Mouse (Mus musculus) stomach, embryonic 16.5 days (tissue): ENCODE data around the gene Wdr72. TPM values are rescaled to one million over a fixed set of nuclear protein-coding genes. Genes with fewer than 3 reads are reported as not detected.

Source experiments
- ATAC-seq: fragments of 200-750 bp; cut with Nextera tagmentation; 2 replicates; pipeline ENCODE4 v1.8.0; 2017; ENCODE audit warnings: moderate number of reproducible peaks, moderate TSS enrichment; ENCODE audit not compliant: insufficient read depth, low FRiP score
- H3K27ac ChIP-seq: fragments of 300-500 bp; sonication (generic); 2 replicates; pipeline ENCODE4 v1.5.1; 2014; ENCODE audit warnings: low read length
- H3K27me3 ChIP-seq: fragments of 300-500 bp; sonication (generic); 2 replicates; pipeline ENCODE4 v1.6.1; 2014; ENCODE audit warnings: low read length, control low read depth, mixed read lengths; ENCODE audit not compliant: control insufficient read depth, insufficient read depth
- H3K36me3 ChIP-seq: fragments of 300-500 bp; sonication (generic); 2 replicates; pipeline ENCODE4 v1.6.1; 2014; ENCODE audit warnings: low read length; ENCODE audit not compliant: control insufficient read depth, insufficient read depth
- H3K4me1 ChIP-seq: fragments of 300-500 bp; sonication (generic); 2 replicates; pipeline ENCODE4 v1.6.1; 2014; ENCODE audit warnings: low read length, control low read depth, mixed read lengths; ENCODE audit not compliant: control insufficient read depth, insufficient read depth
- H3K4me2 ChIP-seq: fragments of 300-500 bp; sonication (generic); 2 replicates; pipeline ENCODE4 v1.6.1; 2014; ENCODE audit warnings: low read depth, low read length, mixed read lengths
- H3K4me3 ChIP-seq: fragments of 300-500 bp; sonication (generic); replicated peaks from 2 replicates; pipeline ENCODE4 v1.5.1; 2014; ENCODE audit warnings: mild to moderate bottlenecking, low read length
- H3K9ac ChIP-seq: fragments of 300-500 bp; sonication (generic); 2 replicates; pipeline ENCODE4 v1.6.1; 2014; ENCODE audit warnings: low read length
- H3K9me3 ChIP-seq: fragments of 300-500 bp; sonication (generic); replicated peaks from 2 replicates; pipeline ENCODE4 v1.6.1; 2016; ENCODE audit warnings: low read length, control low read depth; ENCODE audit not compliant: control insufficient read depth
- WGBS: fragments of 180-500 bp; shearing (Covaris S2); extraction: QIAGEN DNeasy Blood & Tissue Kit; methylation state at CpG from one replicate; pipeline ENCODE4 v1.1.7; 2014; 5-methylcytosine and 5-hydroxymethylcytosine counted together
- polyA plus RNA-seq: library from polyadenylated mRNA; unstranded; fragments of >200 nt; fragmentation: Nextera tagmentation; extraction: Ambion mirVana; gene quantifications from 2 replicates; pipeline ENCODE4 v1.2.1, GENCODE M21; 2015

Gene Wdr72
- polyA plus RNA-seq, 1 experiment from 2014 or later = 2.1 TPM

GRCm38 (mm10) chr9:74186748-74187400, 76.7 kb downstream of the Wdr72 start:
- 0 out of 2 replicates have a peak overlapping the region, but pooled peaks have one; percentile 1 for H3K4me3 ChIP-seq
- H3K27me3 ChIP-seq = no peaks in the 10 kb centered on the region
- H3K9me3 ChIP-seq = no peaks in the 10 kb centered on the region
- 33% methylated on average over 16 of the region's 16 CpGs for WGBS
- H3K36me3 ChIP-seq = no peaks in the 10 kb centered on the region
- H3K4me2 ChIP-seq = peak overlapping the region; percentile 38
- H3K4me1 ChIP-seq = 0 out of 2 replicates have a peak, but pooled peaks cover 4% of the 10 kb centered on the region
- ATAC-seq = no peak
- no peak overlapping the region for H3K9ac ChIP-seq
- H3K27ac ChIP-seq = peak overlapping the region; percentile 45; the same call in 1 of the 2 replicates

GRCm38 (mm10) chr9:74187401-74188029, 77.4 kb downstream of the Wdr72 start:
- Histone ChIP-seq H3K4me3 (no peak overlapping the region), H3K4me2 (peak overlapping the region; percentile 38), H3K9me3 (no peaks in the 10 kb centered on the region), H3K27me3 (no peaks in the 10 kb centered on the region), H3K4me1 (0 out of 2 replicates have a peak, but pooled peaks cover 4% of the 10 kb centered on the region), H3K27ac (0 out of 2 replicates have a peak overlapping the region, but pooled peaks have one; percentile 45), H3K36me3 (no peaks in the 10 kb centered on the region), H3K9ac (no peak overlapping the region)
- WGBS = 47% methylated on average over 8 of the region's 8 CpGs
- ATAC-seq = no peak

DNA sequence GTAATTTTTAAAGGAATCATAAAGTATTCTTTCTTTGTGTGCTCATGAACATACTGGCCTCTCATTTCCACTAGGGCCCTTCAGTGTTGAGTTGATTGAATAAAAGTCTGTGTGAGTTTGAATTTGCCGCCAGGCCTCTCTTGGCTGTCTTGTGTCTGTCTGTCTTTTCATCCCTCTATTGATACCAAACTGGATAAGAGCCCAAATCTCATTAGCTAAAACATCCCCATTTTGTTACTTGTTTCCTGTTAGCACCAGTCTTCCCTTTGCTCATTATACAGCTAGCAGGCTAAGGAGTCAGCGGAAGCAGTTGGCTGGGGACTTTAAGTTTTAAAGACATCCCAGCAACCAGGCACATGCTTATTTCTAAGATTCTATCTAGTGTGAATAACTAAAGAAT, 84.7 kb downstream of the Wdr72 start:
- Histone ChIP-seq H3K4me2 (no peak overlapping the region), H3K4me1 (no peaks in the 10 kb centered on the region), H3K36me3 (no peaks in the 10 kb centered on the region), H3K4me3 (no peak overlapping the region), H3K9ac (no peak overlapping the region), H3K27ac (no peak overlapping the region), H3K27me3 (no peaks in the 10 kb centered on the region), H3K9me3 (no peaks in the 10 kb centered on the region)
- ATAC-seq = no peak
- WGBS = 88% methylated on average over 2 of the region's 2 CpGs

- no peak for ATAC-seq
- Histone ChIP-seq H3K4me3 (no peak overlapping the region), H3K9me3 (no peaks in the 10 kb centered on the region), H3K36me3 (no peaks in the 10 kb centered on the region), H3K27ac (no peak overlapping the region), H3K9ac (no peak overlapping the region), H3K4me2 (no peak overlapping the region), H3K27me3 (no peaks in the 10 kb centered on the region), H3K4me1 (peaks cover 5% of the 10 kb centered on the region; the same call in 1 of the 2 replicates)
- 74% methylated on average over 6 of the region's 6 CpGs for WGBS
These were observed 118.1 kb downstream of the Wdr72 start for GRCm38 (mm10) chr9:74228272-74228671.

DNA sequence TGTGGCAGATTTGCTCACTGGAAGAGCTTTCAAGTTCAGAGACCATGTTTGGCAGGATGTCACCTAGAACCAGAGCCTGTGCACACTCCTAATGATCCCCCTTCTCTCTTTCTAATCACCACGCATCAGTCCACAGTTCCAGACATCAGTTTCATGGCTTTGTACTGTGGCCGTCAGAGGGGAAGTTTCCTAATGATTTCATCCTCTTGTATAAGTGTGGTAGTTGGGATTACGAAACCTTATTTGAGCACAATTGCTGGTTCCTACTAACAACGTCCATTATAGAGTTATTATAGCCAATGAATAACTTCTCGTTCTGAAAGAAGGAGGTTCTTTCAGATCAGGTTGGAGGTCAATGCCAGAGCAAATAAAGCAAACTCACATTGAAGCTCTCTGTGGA, 131.1 kb downstream of the Wdr72 start:
- Histone ChIP-seq H3K27ac (no peak overlapping the region), H3K9me3 (no peaks in the 10 kb centered on the region), H3K27me3 (no peaks in the 10 kb centered on the region), H3K36me3 (no peaks in the 10 kb centered on the region), H3K9ac (no peak overlapping the region), H3K4me2 (no peak overlapping the region), H3K4me3 (no peak overlapping the region), H3K4me1 (no peaks in the 10 kb centered on the region)
- ATAC-seq = no peak
- 62% methylated on average over 5 of the region's 5 CpGs for WGBS

GRCm38 (mm10) chr9:74248084-74248483, 137.9 kb downstream of the Wdr72 start:
- Histone ChIP-seq H3K36me3 (no peaks in the 10 kb centered on the region), H3K9ac (no peak overlapping the region), H3K4me3 (no peak overlapping the region), H3K27ac (no peak overlapping the region), H3K9me3 (no peaks in the 10 kb centered on the region), H3K4me2 (no peak overlapping the region), H3K4me1 (no peaks in the 10 kb centered on the region), H3K27me3 (no peaks in the 10 kb centered on the region)
- ATAC-seq = no peak
- WGBS = 67% methylated on average over 4 of the region's 4 CpGs

DNA sequence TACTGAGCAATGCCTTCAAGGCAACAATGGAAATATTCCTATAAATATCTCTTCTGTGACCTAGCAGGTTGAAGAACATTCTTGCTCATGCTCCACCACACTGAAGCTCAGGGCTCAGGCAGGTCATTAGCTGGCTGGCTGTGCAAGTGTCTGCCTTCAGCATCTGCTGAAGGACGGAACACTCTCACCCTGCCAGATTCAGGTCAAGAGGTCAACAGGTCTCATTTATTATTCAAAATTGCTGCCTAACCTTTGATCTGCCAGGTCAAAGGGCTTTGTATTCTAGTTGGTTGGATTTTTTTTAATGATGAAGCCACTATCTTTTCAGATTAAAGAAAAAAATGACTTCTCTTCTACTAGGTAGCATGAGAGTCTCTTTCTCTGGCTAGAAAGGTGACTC, 139.3 kb downstream of the Wdr72 start:
- no peak overlapping the region for H3K9ac ChIP-seq
- no peaks in the 10 kb centered on the region for H3K27me3 ChIP-seq
- no peaks in the 10 kb centered on the region for H3K36me3 ChIP-seq
- H3K4me1 ChIP-seq = no peaks in the 10 kb centered on the region
- no peak overlapping the region for H3K4me3 ChIP-seq
- no peak overlapping the region for H3K27ac ChIP-seq
- no peak overlapping the region for H3K4me2 ChIP-seq
- H3K9me3 ChIP-seq = no peaks in the 10 kb centered on the region
- ATAC-seq = no peak
- 65% methylated on average over 1 of the region's 1 CpGs for WGBS

- Histone ChIP-seq H3K9ac (no peak overlapping the region), H3K4me1 (no peaks in the 10 kb centered on the region), H3K27me3 (no peaks in the 10 kb centered on the region), H3K4me3 (no peak overlapping the region), H3K4me2 (no peak overlapping the region), H3K27ac (no peak overlapping the region), H3K36me3 (no peaks in the 10 kb centered on the region), H3K9me3 (no peaks in the 10 kb centered on the region)
- 46% methylated on average over 1 of the region's 1 CpGs for WGBS
- no peak for ATAC-seq
These were observed 140.4 kb downstream of the Wdr72 start for GRCm38 (mm10) chr9:74250522-74250921.

DNA sequence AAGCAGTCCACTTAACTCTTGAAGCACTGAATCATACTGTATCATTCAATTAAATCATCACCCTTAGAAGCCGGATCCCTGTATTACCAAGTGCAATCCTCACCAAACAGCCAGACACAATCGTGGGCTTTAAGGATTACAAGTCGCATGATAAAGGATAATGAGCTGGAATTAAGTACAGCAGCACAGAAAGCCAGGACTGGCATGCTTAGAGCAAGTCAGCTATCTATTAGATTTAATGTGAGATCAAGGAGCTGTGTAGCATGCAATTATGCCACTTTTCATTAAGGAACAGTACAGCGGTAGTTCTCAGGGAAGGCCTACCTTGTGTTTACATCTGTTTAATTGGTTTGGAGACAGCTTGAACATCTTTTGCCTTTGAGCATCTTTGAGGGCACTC, 148.2 kb downstream of the Wdr72 start:
- ATAC-seq = no peak
- no peak overlapping the region for H3K4me3 ChIP-seq
- no peak overlapping the region for H3K27ac ChIP-seq
- H3K36me3 ChIP-seq = no peaks in the 10 kb centered on the region
- H3K9me3 ChIP-seq = no peaks in the 10 kb centered on the region
- no peaks in the 10 kb centered on the region for H3K27me3 ChIP-seq
- no peaks in the 10 kb centered on the region for H3K4me1 ChIP-seq
- H3K9ac ChIP-seq = no peak overlapping the region
- no peak overlapping the region for H3K4me2 ChIP-seq
- WGBS = 64% methylated on average over 4 of the region's 4 CpGs
